Mouse (Mus musculus): Measurements from ENCODE around the gene Tuba3b. TPM values are rescaled to one million over a fixed set of nuclear protein-coding genes. Genes with fewer than 3 reads are reported as not detected.

The Tuba3b gene
- polyA plus RNA-seq, 1 experiment from 2014 or later: not detected

Other genes with a start within 250 kb of the Tuba3b start
- gene Lmntd1, start 1.4 kb upstream of the Tuba3b start, polyA plus RNA-seq (2016; fragmentation: Nextera tagmentation; extraction: Ambion mirVana): 0.43 and 0.46 TPM in 2 replicates
- gene Rassf8, start 131.0 kb downstream of the Tuba3b start, polyA plus RNA-seq (2016; fragmentation: Nextera tagmentation; extraction: Ambion mirVana): 4.4 and 5.0 TPM in 2 replicates
- gene Bhlhe41, start 249.8 kb downstream of the Tuba3b start, polyA plus RNA-seq (2016; fragmentation: Nextera tagmentation; extraction: Ambion mirVana): 1.9 and 2.2 TPM in 2 replicates

Measured in midbrain, embryonic 12.5 days (tissue).